Mouse (Mus musculus) G1E (cell line): ENCODE results near the gene Wdr78. TPM values are rescaled to one million over a fixed set of nuclear protein-coding genes. Genes with fewer than 3 reads are reported as not detected.
A peak's percentile ranks its signal among the peaks of the same experiment; 100 is the strongest.

Experiments
- ATAC-seq: 2 replicates; pipeline ENCODE4 v1.8.0; 2016; ENCODE audit warnings: mild to moderate bottlenecking; ENCODE audit not compliant: insufficient number of reproducible peaks, poor library complexity, low FRiP score, severe bottlenecking; ENCODE audit errors: extremely low read depth
- DNase-seq: peaks from one replicate; pipeline ENCODE4 v3.0.0; 2012; ENCODE audit warnings: low spot score
- H3K27me3 ChIP-seq: 2 replicates; pipeline ENCODE4 v1.6.1; 2012; ENCODE audit warnings: mild to moderate bottlenecking, low read length, inconsistent platforms; ENCODE audit not compliant: insufficient read depth
- H3K36me3 ChIP-seq: replicated peaks from 2 replicates; pipeline ENCODE3; 2012; ENCODE audit warnings: mild to moderate bottlenecking, inconsistent platforms
- H3K4me1 ChIP-seq: 2 replicates; pipeline ENCODE4 v1.6.1; 2012; ENCODE audit warnings: low read depth, low read length, inconsistent platforms, mixed read lengths; ENCODE audit not compliant: insufficient read depth
- H3K4me3 ChIP-seq: 2 replicates; pipeline ENCODE4 v1.5.1; 2012; ENCODE audit warnings: low read depth, mild to moderate bottlenecking, inconsistent platforms, low read length, moderate library complexity, mixed read lengths
- H3K9me3 ChIP-seq: replicated peaks from 2 replicates; pipeline ENCODE4 v1.6.1; 2012; ENCODE audit warnings: inconsistent platforms
- CTCF ChIP-seq: IDR thresholded peaks from 2 replicates; pipeline ENCODE4 v1.5.1; 2012; ENCODE audit warnings: low read depth, low read length, inconsistent platforms, mixed read lengths
- GATA1 ChIP-seq: IDR thresholded peaks from 2 replicates; pipeline ENCODE4 v1.6.1; 2012; ENCODE audit warnings: borderline replicate concordance, low read length, inconsistent platforms, mixed read lengths
- GATA2 ChIP-seq: IDR thresholded peaks from 2 replicates; pipeline ENCODE4 v1.6.1; 2012; ENCODE audit warnings: low read depth, low read length, inconsistent platforms, borderline replicate concordance
- POLR2AphosphoS5 ChIP-seq: IDR thresholded peaks from 2 replicates; pipeline ENCODE4 v1.6.1; 2012; ENCODE audit warnings: low read depth, low read length, inconsistent platforms; ENCODE audit not compliant: insufficient replicate concordance
- TAL1 ChIP-seq: conservative IDR thresholded peaks from 2 replicates; pipeline ENCODE4 v1.6.1; 2012; ENCODE audit warnings: low read depth, low read length, inconsistent platforms, mixed read lengths
- polyA plus RNA-seq: library from polyadenylated mRNA; stranded (reverse); fragments of >175 nt; gene quantifications from 2 replicates; pipeline ENCODE4 v1.2.3, GENCODE M21; 2012
- total RNA-seq, 2 experiments: library from RNA; stranded (forward) in 1 of 2; stranded (reverse) in 1 of 2; fragments of 200-1000 nt in 1 of 2; fragments of >200 nt in 1 of 2; fragmentation: Nextera tagmentation in 1 of 2; gene quantifications; 2 replicates each; pipeline ENCODE4 v1.2.3; 2014 to 2017

Gene Wdr78
- total and polyA plus RNA-seq, 3 experiments, result 0.59 to 3.8 (median 1.0) TPM

DNA sequence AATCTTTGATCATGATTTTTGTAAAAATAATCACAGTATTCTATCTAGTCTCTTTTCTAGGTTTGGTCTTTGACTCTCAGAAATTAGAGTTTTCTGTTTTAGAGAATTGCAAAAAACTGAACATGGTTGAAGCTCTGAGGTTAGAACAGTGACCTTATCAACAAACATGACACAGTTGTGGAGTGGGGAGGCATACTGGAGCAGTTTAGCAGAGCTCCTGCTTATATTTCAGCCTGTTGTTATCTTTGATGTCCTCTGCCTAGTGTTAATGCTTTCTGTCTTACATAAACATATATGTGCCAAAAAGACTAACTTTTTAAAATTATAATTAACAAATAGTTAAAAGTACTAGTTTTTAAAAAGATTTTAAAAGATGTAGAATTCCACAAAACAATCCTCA, 9.3 kb upstream of the Wdr78 start:
- no peak for ATAC-seq

GRCm38 (mm10) chr4:103123086-103123485, 8.7 kb upstream of the Wdr78 start:
- no peaks in the 10 kb centered on the region for H3K9me3 ChIP-seq
- H3K27me3 ChIP-seq, result no peaks in the 10 kb centered on the region
- DNase-seq (no peak), ATAC-seq (no peak)
- TF ChIP-seq GATA2, result no peak
- no peak for TF ChIP-seq GATA1
- no peak for TF ChIP-seq CTCF
- no peak for TF ChIP-seq TAL1
- TF ChIP-seq POLR2AphosphoS5, result no peak
- H3K36me3 ChIP-seq, result peaks cover 12% of the 10 kb centered on the region
- peaks cover 30% of the 10 kb centered on the region for H3K4me1 ChIP-seq
- H3K4me3 ChIP-seq, result peak overlapping the region; percentile 27; the same call in 1 of the 2 replicates

More for the DNA sequence above, 9.3 kb upstream of the Wdr78 start:
- Histone ChIP-seq H3K36me3 (peaks cover 14% of the 10 kb centered on the region), H3K4me3 (no peak overlapping the region), H3K9me3 (no peaks in the 10 kb centered on the region), H3K27me3 (no peaks in the 10 kb centered on the region), H3K4me1 (peaks cover 31% of the 10 kb centered on the region)
- DNase-seq, result no peak
- no peak for TF ChIP-seq POLR2AphosphoS5
- TF ChIP-seq CTCF, result no peak
- no peak for TF ChIP-seq GATA1
- TF ChIP-seq GATA2, result no peak
- TF ChIP-seq TAL1, result no peak

DNA sequence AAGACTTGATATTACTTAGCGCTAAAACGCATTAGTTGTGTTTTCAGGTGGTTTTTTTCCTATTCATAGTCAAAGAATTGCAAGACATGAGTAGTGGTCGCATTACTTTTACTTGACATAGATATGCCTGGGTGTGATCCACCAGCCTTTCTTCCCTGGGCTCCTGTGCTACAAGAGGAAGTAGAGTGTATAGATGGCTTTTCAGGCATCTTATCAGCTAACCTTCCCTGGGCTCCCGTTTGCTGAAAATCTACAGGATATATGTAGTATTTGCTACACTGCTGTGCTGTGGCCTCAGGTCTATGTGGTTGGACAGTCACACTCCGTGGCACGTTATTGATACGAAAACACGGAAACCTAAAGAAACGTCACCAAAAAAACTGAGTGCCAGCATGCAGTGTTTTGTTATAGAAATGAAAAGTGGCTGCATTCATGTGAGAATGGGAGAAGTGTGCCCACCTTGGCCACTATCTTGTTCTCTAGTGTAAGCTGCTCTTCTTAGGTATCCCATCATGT, 6.6 kb upstream of the Wdr78 start:
- H3K4me1 ChIP-seq, result peaks cover 27% of the 10 kb centered on the region
- peak overlapping the region; percentile 82; the same call in 1 of the 2 replicates for H3K4me3 ChIP-seq
- DNase-seq, result no peak
- peaks cover 15% of the 10 kb centered on the region for H3K36me3 ChIP-seq
- no peak for TF ChIP-seq GATA2
- no peak for TF ChIP-seq GATA1
- no peak for TF ChIP-seq TAL1
- no peak for TF ChIP-seq CTCF
- no peak for TF ChIP-seq POLR2AphosphoS5
- no peaks in the 10 kb centered on the region for H3K27me3 ChIP-seq
- no peaks in the 10 kb centered on the region for H3K9me3 ChIP-seq
- ATAC-seq, result peak; percentile 38; the same call in 1 of the 2 replicates

DNA sequence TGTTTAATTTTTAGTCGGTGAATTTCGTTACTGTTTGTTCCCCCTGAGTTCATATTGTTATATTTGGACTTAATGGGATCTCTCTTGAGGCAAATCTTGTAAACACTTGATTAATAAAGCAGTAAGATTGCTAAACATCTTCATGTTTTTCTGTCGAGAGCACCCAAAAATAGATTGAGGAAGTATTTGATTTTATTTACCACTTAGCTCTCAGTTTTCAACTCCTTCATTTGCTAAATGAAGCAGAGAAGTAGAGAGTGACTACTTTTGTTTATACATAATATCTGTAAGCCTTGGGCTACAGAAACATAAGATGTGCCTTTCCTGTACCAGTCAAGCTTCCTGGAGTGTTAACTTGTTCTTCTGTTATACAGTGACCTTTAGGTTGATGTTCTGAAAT, 6.0 kb upstream of the Wdr78 start:
- TF ChIP-seq POLR2AphosphoS5 (no peak), CTCF (no peak), TAL1 (no peak), GATA2 (no peak), GATA1 (no peak)
- peaks cover 15% of the 10 kb centered on the region for H3K36me3 ChIP-seq
- H3K4me3 ChIP-seq, result peak overlapping the region; percentile 82
- no peaks in the 10 kb centered on the region for H3K9me3 ChIP-seq
- ATAC-seq, result no peak
- no peaks in the 10 kb centered on the region for H3K27me3 ChIP-seq
- peaks cover 30% of the 10 kb centered on the region for H3K4me1 ChIP-seq
- DNase-seq, result no peak

- H3K4me1 ChIP-seq, result peaks cover 34% of the 10 kb centered on the region
- H3K27me3 ChIP-seq, result no peaks in the 10 kb centered on the region
- DNase-seq (peak; percentile 30), ATAC-seq (no peak)
- peak overlapping the region; percentile 82 for H3K4me3 ChIP-seq
- no peak for TF ChIP-seq CTCF
- TF ChIP-seq POLR2AphosphoS5, result no peak
- no peak for TF ChIP-seq TAL1
- no peak for TF ChIP-seq GATA2
- TF ChIP-seq GATA1, result no peak
- H3K36me3 ChIP-seq, result peaks cover 16% of the 10 kb centered on the region
- H3K9me3 ChIP-seq, result no peaks in the 10 kb centered on the region
Observed at GRCm38 (mm10) chr4:103120028-103120384, 5.7 kb upstream of the Wdr78 start.

- H3K4me1 ChIP-seq, result peaks cover 35% of the 10 kb centered on the region
- no peak for TF ChIP-seq POLR2AphosphoS5
- TF ChIP-seq CTCF, result no peak
- no peak for TF ChIP-seq GATA1
- TF ChIP-seq GATA2, result no peak
- TF ChIP-seq TAL1, result no peak
- DNase-seq, result peak; percentile 84
- no peaks in the 10 kb centered on the region for H3K27me3 ChIP-seq
- peak overlapping the region; percentile 82 for H3K4me3 ChIP-seq
- H3K36me3 ChIP-seq, result peaks cover 15% of the 10 kb centered on the region
- H3K9me3 ChIP-seq, result no peaks in the 10 kb centered on the region
- no peak; the same call in 1 of the 2 replicates for ATAC-seq
Observed at GRCm38 (mm10) chr4:103119229-103120027, 5.1 kb upstream of the Wdr78 start.
